Mouse (Mus musculus) hindbrain, embryonic 11.5 days (tissue): ENCODE measurements around the gene Col9a1. TPM values are rescaled to one million over a fixed set of nuclear protein-coding genes. Genes with fewer than 3 reads are reported as not detected.
A peak's percentile ranks its signal among the peaks of the same experiment; 100 is the strongest.

Source experiments
- ATAC-seq: fragments of 200-750 bp; cut with Nextera tagmentation; 2 replicates; pipeline ENCODE4 v1.8.0; 2017; ENCODE audit warnings: mild to moderate bottlenecking, moderate TSS enrichment, moderate library complexity; ENCODE audit not compliant: low FRiP score
- DNase-seq: peaks from one replicate; pipeline ENCODE4 v3.0.0-alpha.2; 2015; ENCODE audit warnings: low spot score
- H3K27ac ChIP-seq: fragments of 300-500 bp; sonication (generic); 2 replicates; pipeline ENCODE4 v1.5.1; 2014; ENCODE audit warnings: mild to moderate bottlenecking, low read depth, low read length
- H3K27me3 ChIP-seq: fragments of 300-500 bp; sonication (generic); 2 replicates; pipeline ENCODE4 v1.6.1; 2014; ENCODE audit warnings: mild to moderate bottlenecking, low read length, moderate library complexity, mixed read lengths; ENCODE audit not compliant: control insufficient read depth, insufficient read depth
- H3K36me3 ChIP-seq: fragments of 300-500 bp; sonication (generic); 2 replicates; pipeline ENCODE4 v1.6.1; 2014; ENCODE audit warnings: mild to moderate bottlenecking, low read length, moderate library complexity, mixed read lengths; ENCODE audit not compliant: control insufficient read depth, insufficient read depth
- H3K4me1 ChIP-seq: fragments of 300-500 bp; sonication (generic); replicated peaks from 2 replicates; pipeline ENCODE4 v1.6.1; 2014; ENCODE audit warnings: low read length, mixed read lengths; ENCODE audit not compliant: control insufficient read depth, insufficient read depth
- H3K4me2 ChIP-seq: fragments of 300-500 bp; sonication (generic); replicated peaks from 2 replicates; pipeline ENCODE4 v1.6.1; 2014; ENCODE audit warnings: mild to moderate bottlenecking, low read depth, low read length
- H3K4me3 ChIP-seq: fragments of 300-500 bp; sonication (generic); 2 replicates; pipeline ENCODE4 v1.5.1; 2014; ENCODE audit warnings: low read depth, low read length
- H3K9ac ChIP-seq: fragments of 300-500 bp; sonication (generic); 2 replicates; pipeline ENCODE4 v1.6.1; 2014; ENCODE audit warnings: low read depth, low read length
- H3K9me3 ChIP-seq: fragments of 300-500 bp; sonication (generic); 2 replicates; pipeline ENCODE4 v1.6.1; 2016; ENCODE audit warnings: low read length; ENCODE audit not compliant: control insufficient read depth
- WGBS: fragments of 180-500 bp; shearing (Covaris S2); extraction: QIAGEN DNeasy Blood & Tissue Kit; methylation state at CpG from one replicate; pipeline ENCODE4 v1.1.7; 2014; 5-methylcytosine and 5-hydroxymethylcytosine counted together
- polyA plus RNA-seq: library from polyadenylated mRNA; unstranded; fragments of >200 nt; fragmentation: Nextera tagmentation; extraction: Ambion mirVana; gene quantifications from 2 replicates; pipeline ENCODE4 v1.2.1, GENCODE M21; 2014

The Col9a1 gene
- 23.5 and 26.8 TPM in 2 replicates for polyA plus RNA-seq

- DNase-seq = no peak
- no peak within 1 kb of the TSS for H3K4me2 ChIP-seq
Observed at GRCm38 (mm10) chr1:24177224-24177851, at the start of gene Col9a1. Col9a1 (plus strand) TSS chr1:24177610.

GRCm38 (mm10) chr1:24127866-24128265 lies 49.5 kb upstream of the Col9a1 start:
- DNase-seq (no peak), ATAC-seq (no peak)
- Histone ChIP-seq H3K9ac (no peak overlapping the region), H3K4me2 (no peak overlapping the region), H3K4me3 (no peak overlapping the region), H3K9me3 (no peaks in the 10 kb centered on the region), H3K4me1 (no peaks in the 10 kb centered on the region), H3K36me3 (no peaks in the 10 kb centered on the region), H3K27ac (no peak overlapping the region), H3K27me3 (no peaks in the 10 kb centered on the region)
- 62% methylated on average over 6 of the region's 6 CpGs for WGBS

More at GRCm38 (mm10) chr1:24177224-24177851, at the start of gene Col9a1:
- H3K27me3 ChIP-seq = no peaks in the 10 kb centered on the region
- no peaks in the 10 kb centered on the region for H3K36me3 ChIP-seq
- no peak within 1 kb of the TSS for H3K27ac ChIP-seq
- H3K9me3 ChIP-seq = no peaks in the 10 kb centered on the region
- ATAC-seq = no peak
- H3K9ac ChIP-seq = no peak within 1 kb of the TSS
- H3K4me3 ChIP-seq = no peak within 1 kb of the TSS
- WGBS = 80% methylated on average over 6 of the region's 6 CpGs
- H3K4me1 ChIP-seq = no peaks in the 10 kb centered on the region

GRCm38 (mm10) chr1:24133853-24134252 lies 43.6 kb upstream of the Col9a1 start:
- WGBS = 36% methylated on average over 19 of the region's 19 CpGs
- no peaks in the 10 kb centered on the region for H3K36me3 ChIP-seq
- no peaks in the 10 kb centered on the region for H3K4me1 ChIP-seq
- H3K4me3 ChIP-seq = no peak overlapping the region
- 0 out of 2 replicates have a peak, but pooled peaks have one; percentile 6 for ATAC-seq
- no peaks in the 10 kb centered on the region for H3K27me3 ChIP-seq
- no peak overlapping the region for H3K4me2 ChIP-seq
- H3K9ac ChIP-seq = no peak overlapping the region
- no peak overlapping the region for H3K27ac ChIP-seq
- peak; percentile 9 for DNase-seq
- H3K9me3 ChIP-seq = no peaks in the 10 kb centered on the region

GRCm38 (mm10) chr1:24134792-24135191 lies 42.6 kb upstream of the Col9a1 start:
- ATAC-seq (peak; percentile 72), DNase-seq (peak; percentile 54)

GRCm38 (mm10) chr1:24137133-24137532 lies 40.3 kb upstream of the Col9a1 start:
- 4% methylated on average over 3 of the region's 3 CpGs for WGBS
- Histone ChIP-seq H3K4me3 (no peak overlapping the region), H3K9ac (no peak overlapping the region), H3K36me3 (no peaks in the 10 kb centered on the region), H3K27me3 (no peaks in the 10 kb centered on the region), H3K27ac (no peak overlapping the region), H3K4me1 (no peaks in the 10 kb centered on the region), H3K9me3 (no peaks in the 10 kb centered on the region), H3K4me2 (no peak overlapping the region)
- ATAC-seq = 0 out of 2 replicates have a peak, but pooled peaks have one; percentile 22
- peak; percentile 70 for DNase-seq

More at GRCm38 (mm10) chr1:24134792-24135191, 42.6 kb upstream of the Col9a1 start:
- Histone ChIP-seq H3K9me3 (no peaks in the 10 kb centered on the region), H3K4me3 (no peak overlapping the region), H3K4me2 (no peak overlapping the region), H3K9ac (no peak overlapping the region), H3K27me3 (no peaks in the 10 kb centered on the region), H3K36me3 (no peaks in the 10 kb centered on the region), H3K4me1 (no peaks in the 10 kb centered on the region), H3K27ac (no peak overlapping the region)
- 3% methylated on average over 1 of the region's 1 CpGs for WGBS

- no peaks in the 10 kb centered on the region for H3K4me1 ChIP-seq
- no peaks in the 10 kb centered on the region for H3K36me3 ChIP-seq
- no peak overlapping the region for H3K4me3 ChIP-seq
- ATAC-seq (no peak), DNase-seq (no peak)
- 74% methylated on average over 6 of the region's 6 CpGs for whole genome bisulfite sequencing
- no peak overlapping the region for H3K9ac ChIP-seq
- H3K27ac ChIP-seq = no peak overlapping the region
- H3K4me2 ChIP-seq = no peak overlapping the region
- no peaks in the 10 kb centered on the region for H3K9me3 ChIP-seq
- H3K27me3 ChIP-seq = no peaks in the 10 kb centered on the region
Observed at GRCm38 (mm10) chr1:24140555-24140954, 36.9 kb upstream of the Col9a1 start.

- H3K9me3 ChIP-seq = no peaks in the 10 kb centered on the region
- H3K27me3 ChIP-seq = no peaks in the 10 kb centered on the region
- H3K4me3 ChIP-seq = no peak overlapping the region
- H3K9ac ChIP-seq = no peak overlapping the region
- no peak for ATAC-seq
- H3K4me2 ChIP-seq = no peak overlapping the region
- 83% methylated on average over 8 of the region's 8 CpGs for WGBS
- no peaks in the 10 kb centered on the region for H3K4me1 ChIP-seq
- no peak overlapping the region for H3K27ac ChIP-seq
- no peak for DNase-seq
- H3K36me3 ChIP-seq = no peaks in the 10 kb centered on the region
Observed at GRCm38 (mm10) chr1:24143504-24143903, 33.9 kb upstream of the Col9a1 start.

- Histone ChIP-seq H3K9me3 (no peaks in the 10 kb centered on the region), H3K27ac (no peak overlapping the region), H3K36me3 (no peaks in the 10 kb centered on the region), H3K4me2 (no peak overlapping the region), H3K4me3 (no peak overlapping the region), H3K9ac (no peak overlapping the region), H3K27me3 (no peaks in the 10 kb centered on the region), H3K4me1 (no peaks in the 10 kb centered on the region)
- DNase-seq (no peak), ATAC-seq (no peak)
- 95% methylated on average over 5 of the region's 5 CpGs for WGBS
Observed at GRCm38 (mm10) chr1:24157751-24158150, 19.7 kb upstream of the Col9a1 start.

- Histone ChIP-seq H3K27me3 (no peaks in the 10 kb centered on the region), H3K36me3 (no peaks in the 10 kb centered on the region), H3K4me3 (no peak overlapping the region), H3K4me2 (no peak overlapping the region), H3K4me1 (no peaks in the 10 kb centered on the region), H3K27ac (no peak overlapping the region), H3K9me3 (no peaks in the 10 kb centered on the region), H3K9ac (no peak overlapping the region)
- ATAC-seq (no peak), DNase-seq (no peak)
- 65% methylated on average over 6 of the region's 6 CpGs for WGBS
Observed at GRCm38 (mm10) chr1:24169410-24169809, 8.0 kb upstream of the Col9a1 start.
